Mouse (Mus musculus): ENCODE data around the gene Timm10b.
A peak's percentile ranks its signal among the peaks of the same experiment; 100 is the strongest.

The Timm10b gene

GRCm38 (mm10) chr7:105639756-105640155 is at the start of gene Timm10b:
Gene Timm10b, plus strand, starts transcription at chr7:105640056.
- no peak for DNase-seq (ENCODE audit: low read depth, low spot score)

GRCm38 (mm10) chr7:105590097-105590496 is 49.8 kb upstream of the Timm10b start:
- DNase-seq (ENCODE audit: low read depth, low spot score), result peak; percentile 54

GRCm38 (mm10) chr7:105602860-105603623 is 36.8 kb upstream of the Timm10b start:
- DNase-seq (ENCODE audit: low read depth, low spot score), result peak; percentile 89

DNA sequence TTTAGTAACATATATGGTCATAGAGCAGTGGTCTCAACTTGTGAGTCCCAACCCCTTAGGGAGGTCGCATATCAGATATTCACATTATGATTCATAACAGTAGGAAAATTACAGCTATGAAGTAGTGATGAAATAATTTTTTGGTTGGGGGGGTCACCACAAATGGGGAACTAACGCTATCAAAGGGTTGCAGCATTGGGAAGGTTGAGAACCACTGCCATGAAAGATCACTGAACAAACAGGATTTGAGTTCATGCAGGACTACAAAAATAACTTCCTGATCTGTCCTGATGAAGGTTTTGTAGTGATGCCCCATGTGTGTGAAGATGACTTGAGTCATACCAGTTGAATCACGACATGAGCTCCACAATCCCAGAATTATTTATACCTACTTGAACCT is 31.4 kb upstream of the Timm10b start:
- DNase-seq (ENCODE audit: low read depth, low spot score), result no peak

DNA sequence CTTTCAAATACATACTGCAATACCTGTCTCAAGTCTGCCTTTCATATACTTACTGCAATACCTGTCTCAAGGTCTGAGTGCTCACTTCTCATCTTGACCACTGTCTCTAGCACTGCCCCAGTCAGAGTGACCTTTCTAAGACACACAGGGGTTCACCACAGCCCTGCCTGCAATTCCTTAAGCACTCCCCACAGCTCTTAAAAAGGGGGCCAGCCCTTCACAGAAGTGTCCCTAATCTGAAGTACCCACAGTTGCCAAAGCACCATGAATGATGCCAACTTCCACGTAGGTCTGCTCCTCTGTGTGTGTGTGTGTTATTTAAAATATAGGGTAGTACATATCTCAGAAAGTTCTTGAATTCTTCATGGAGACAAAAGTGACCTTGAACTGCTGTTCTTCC is 28.1 kb upstream of the Timm10b start:
- no peak for DNase-seq (ENCODE audit: low read depth, low spot score)

DNA sequence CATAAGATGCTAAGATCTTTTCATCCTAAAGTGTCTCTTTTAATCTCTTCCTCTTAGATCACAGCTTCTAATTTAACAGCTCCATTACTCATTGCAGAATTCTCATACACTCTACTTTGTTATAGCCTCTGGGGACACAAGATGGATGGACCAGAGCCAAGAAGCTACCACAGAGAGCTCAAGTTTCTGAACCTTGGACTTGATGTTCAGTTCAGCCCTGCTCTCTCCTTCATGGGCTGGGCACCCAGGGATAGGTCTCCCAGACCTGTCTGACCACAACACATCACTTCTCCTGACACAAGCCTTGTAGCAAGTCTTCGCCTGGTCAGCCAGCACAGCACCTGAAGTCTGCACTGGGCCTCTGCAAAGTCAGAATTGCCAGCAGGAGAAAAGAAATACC is 25.5 kb upstream of the Timm10b start:
- no peak for DNase-seq (ENCODE audit: low read depth, low spot score)

- no peak for DNase-seq (ENCODE audit: low read depth, low spot score)
These were observed 24.1 kb upstream of the Timm10b start for GRCm38 (mm10) chr7:105615720-105616119.

GRCm38 (mm10) chr7:105616561-105616960 is 23.3 kb upstream of the Timm10b start:
- DNase-seq (ENCODE audit: low read depth, low spot score), result no peak

DNA sequence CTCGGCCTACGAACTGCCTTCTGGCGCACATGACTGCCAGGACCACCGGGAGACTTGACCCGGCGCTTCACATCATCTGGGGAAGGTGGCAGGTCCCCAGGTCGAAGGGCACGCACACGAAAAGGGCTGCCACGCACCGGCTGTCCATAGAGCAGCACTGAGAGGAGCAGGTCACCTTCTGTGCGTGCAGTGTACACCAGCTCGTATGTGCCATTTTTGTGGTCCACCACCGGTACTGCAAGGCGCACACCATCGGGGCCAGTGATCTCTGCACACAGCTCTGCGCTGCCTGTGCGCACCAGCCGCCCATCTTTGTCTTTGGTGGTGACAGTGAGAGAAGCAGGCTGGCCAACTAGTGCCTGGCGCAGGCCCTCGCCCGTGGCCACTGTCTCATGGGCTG is 22.0 kb upstream of the Timm10b start:
- peak; percentile 21 for DNase-seq (ENCODE audit: low read depth, low spot score)

DNA sequence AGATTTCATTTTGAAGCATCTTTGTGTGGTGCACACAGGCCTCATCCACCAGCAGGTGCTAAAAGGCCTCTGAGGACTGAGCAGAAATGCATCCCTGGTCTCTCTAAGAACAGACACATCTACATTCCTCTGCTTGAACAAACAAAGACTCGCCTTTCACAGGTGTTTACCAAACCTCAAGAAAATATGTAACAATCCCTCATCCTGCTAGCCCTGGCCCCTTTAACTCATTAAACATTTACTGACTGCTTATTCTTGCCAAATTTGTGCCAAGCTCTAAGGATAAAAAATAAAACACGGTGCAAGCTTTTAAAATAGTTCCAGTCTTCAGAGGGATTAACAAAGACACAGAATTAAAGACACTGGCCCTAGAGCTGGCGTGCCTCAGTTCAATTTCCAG is 20.2 kb upstream of the Timm10b start:
- no peak for DNase-seq (ENCODE audit: low read depth, low spot score)

DNA sequence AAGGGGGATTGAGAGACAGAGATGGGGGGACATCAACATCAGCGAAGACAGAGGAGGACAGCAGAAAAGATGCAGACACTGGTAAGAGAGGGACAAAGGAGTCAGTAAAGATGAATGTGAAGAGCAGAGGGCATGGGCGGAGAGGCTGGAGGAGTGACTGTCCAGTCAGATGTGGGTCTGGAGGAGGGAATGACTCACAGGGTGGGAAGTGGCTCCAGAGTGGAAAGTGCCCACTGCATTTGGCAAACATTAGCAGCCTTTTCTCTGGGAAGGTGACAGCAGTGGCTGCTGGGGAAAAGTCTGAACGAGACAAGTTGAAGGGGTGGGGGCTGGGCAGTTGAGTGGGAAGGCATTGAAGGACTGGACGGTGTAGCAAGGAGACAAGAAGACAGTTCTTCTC is 18.8 kb upstream of the Timm10b start:
- no peak for DNase-seq (ENCODE audit: low read depth, low spot score)

GRCm38 (mm10) chr7:105621646-105622292 is 18.1 kb upstream of the Timm10b start:
- DNase-seq (ENCODE audit: low read depth, low spot score), result peak; percentile 48

DNA sequence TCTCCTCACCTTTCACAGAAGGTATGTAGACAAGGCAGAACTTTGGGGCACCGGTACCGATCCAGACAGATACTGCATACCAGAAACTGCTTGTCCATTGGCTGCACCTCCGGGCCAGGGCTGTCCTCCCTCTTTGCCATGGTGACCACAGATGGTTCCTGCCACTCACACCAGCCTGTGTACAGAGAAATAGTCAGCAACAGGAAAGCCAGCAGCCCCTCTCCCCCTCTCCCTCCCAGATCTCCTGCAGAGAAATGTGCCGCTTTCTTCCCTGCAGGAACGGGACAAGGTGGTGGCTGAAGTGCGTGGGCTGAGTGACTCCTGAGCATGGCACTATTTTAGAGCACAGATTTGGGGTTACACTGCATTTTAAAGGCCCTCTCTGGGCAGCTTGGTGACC is 14.5 kb upstream of the Timm10b start:
- DNase-seq (ENCODE audit: low read depth, low spot score), result no peak

GRCm38 (mm10) chr7:105628633-105629032 is 11.2 kb upstream of the Timm10b start:
- DNase-seq (ENCODE audit: low read depth, low spot score), result no peak

DNA sequence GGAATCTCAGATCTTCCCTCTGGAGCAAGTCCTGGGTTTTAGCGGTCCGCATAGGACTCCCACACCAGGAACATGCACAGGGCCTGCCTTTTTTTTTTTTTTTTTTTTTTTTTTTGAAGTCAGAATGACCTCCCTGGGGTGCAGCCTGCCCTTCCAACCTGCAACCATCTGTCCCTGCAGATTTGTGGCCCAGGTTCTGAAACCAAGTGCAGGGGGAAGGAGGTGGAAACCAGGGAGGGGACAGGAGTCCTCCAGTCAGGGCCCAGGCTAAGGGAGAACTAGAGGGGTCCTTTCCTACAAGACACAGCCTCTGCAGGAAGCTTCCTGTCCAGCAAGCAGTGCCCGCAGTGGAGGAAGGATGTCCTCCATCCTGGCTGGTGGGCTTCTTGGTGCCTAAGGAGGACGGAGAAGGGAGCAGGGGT is 7.3 kb upstream of the Timm10b start:
- peak; percentile 22 for DNase-seq (ENCODE audit: low read depth, low spot score)

DNA sequence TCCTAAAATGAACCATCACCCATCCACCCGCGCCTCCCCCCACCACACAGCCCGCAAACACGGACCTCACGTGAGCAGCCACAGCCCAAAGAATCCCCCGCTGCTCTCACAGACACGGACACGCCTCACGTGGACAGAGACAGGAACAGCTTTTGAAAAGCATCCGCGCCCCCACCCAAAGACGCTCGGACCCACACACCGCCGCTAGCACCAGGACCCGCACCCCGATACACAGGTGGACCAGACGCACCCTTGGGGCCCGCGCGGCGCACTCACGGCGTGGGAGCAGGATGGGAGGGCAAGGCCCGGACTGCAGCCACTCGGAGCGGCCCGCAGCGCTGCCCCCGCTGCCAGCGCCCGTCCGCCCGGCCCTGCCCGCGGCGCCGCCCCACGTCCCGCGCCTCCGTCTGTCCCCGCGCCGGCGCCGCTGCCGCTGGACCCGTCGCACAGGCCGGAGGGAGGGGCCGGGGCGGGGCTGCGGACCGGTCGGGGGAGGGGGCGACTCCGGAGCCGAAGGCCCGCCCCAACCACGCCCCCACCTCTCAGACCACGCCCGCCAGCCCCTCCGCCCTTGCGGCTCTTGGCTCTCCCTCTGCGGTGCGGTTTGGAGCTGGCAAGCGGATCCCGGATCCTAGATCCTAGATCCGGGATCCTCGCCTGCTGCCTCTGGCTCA is 6.6 kb upstream of the Timm10b start, which contains the start of gene Trim3:
Gene Trim3, minus strand, starts transcription at position 445 of the 674 bp plus-strand sequence.
- DNase-seq (ENCODE audit: low read depth, low spot score), result peak; percentile 92

DNA sequence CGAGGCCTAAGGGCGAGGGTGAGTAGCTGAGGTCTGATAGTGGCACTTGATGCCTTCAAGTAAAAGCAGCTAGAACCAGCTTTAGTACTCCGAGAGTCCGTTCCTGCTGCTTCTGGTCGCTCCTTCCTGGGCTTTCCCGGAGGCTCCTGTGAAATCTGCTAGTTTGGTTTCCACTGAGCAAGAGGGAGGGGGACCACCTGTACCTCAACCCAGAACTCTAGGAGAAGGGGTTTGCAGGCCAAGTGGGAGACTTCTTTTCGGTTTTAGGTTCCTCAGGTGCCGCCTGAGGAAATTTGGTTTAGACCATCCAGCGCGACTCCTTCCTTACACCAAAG is 6.1 kb upstream of the Timm10b start:
- no peak for DNase-seq (ENCODE audit: low read depth, low spot score)

- no peak for DNase-seq (ENCODE audit: low read depth, low spot score)
These were observed 5.5 kb upstream of the Timm10b start for GRCm38 (mm10) chr7:105634272-105634920.

- no peak for DNase-seq (ENCODE audit: low read depth, low spot score)
These were observed 4.1 kb upstream of the Timm10b start for GRCm38 (mm10) chr7:105635726-105636125.

GRCm38 (mm10) chr7:105638776-105639175 is 1.1 kb upstream of the Timm10b start:
- DNase-seq (ENCODE audit: low read depth, low spot score), result no peak

DNA sequence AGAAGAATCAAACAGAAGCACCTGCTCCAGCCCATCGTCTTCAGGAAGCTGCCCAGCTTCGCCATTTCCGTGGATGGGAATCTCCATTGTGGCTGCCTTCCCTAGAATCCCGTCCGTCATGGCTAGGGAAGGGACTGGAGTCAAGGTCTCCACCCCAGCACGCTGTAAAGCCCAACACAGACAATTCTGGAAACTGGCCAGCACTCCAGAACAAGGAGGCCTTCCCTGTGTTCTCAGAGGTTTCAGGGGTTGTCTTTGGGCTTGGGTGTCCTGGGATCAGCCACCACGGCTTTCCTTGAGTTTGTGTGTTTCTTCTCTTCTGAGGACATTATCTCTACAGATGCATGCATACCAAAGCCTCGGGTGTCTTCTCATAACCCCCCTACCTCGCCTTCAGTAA is 552 bp upstream of the Timm10b start:
- no peak for DNase-seq (ENCODE audit: low read depth, low spot score)

- peak; percentile 96 for DNase-seq (ENCODE audit: low read depth, low spot score)
These were observed 507 bp downstream of the Timm10b start, which contains the start of the genes Arfip2 and Gm45799 for GRCm38 (mm10) chr7:105640233-105640893. Gene Arfip2, minus strand, starts transcription at chr7:105640416. Gene Gm45799, plus strand, starts transcription at chr7:105640552.

Data from ZHBTc4 (cell line).